Mouse (Mus musculus): ENCODE measurements at regions not wholly inside any gene's neighbourhood (a gene's known extent, or its start where the extent isn't known, plus 50 kb on each side); places are given as distances from the start of the nearest gene placed in this dataset.

DNA sequence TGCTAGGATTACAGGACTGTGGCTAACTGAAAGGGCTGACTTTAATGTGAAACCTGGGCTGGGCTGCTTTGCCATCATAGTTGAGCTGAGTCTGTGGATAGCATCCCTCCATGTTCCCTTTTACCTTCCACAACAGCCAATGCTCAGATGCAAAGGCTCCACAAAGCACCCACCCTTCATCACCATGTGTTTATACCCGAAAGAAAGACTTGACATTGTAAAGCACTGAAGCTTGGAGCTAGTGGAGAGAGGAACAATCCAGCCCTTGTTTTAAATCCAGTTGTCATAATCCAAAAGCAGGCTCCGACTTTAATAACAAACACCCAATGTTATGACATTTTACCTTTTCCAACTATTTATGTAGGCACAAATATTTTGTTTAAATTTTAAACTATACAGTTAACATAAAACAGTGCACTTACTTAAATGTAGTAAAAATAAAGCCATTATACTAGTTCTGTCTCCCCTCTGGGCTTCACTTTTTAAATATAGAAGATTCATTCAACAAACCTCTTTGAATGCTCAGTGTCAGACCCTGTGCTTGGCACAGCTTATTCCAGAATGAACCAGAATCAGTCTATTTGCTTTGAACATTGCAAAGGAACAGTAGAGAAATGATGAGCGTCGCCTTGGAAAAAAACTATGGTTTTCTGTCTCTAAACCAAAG, 98.7 kb upstream of the Lrig1 start:
- TF ChIP-seq CTCF (IDR thresholded peaks at IDR 0.05; ENCODE audit: control insufficient read depth, insufficient read depth, insufficient read length) (no peak), USF1 (IDR thresholded peaks at IDR 0.05; ENCODE audit: low read depth) (no peak), MYOD1 (IDR thresholded peaks at IDR 0.05; ENCODE audit: control insufficient read depth, insufficient read length, low read depth) (no peak), CEBPB (IDR thresholded peaks at IDR 0.05; ENCODE audit: low read depth) (no peak), MAX (IDR thresholded peaks at IDR 0.05) (no peak), MYOG (IDR thresholded peaks at IDR 0.05; ENCODE audit: control insufficient read depth, extremely low read depth, insufficient read length) (no peak), FOSL1 (IDR thresholded peaks at IDR 0.05; ENCODE audit: insufficient read depth, low read length, poor library complexity, severe bottlenecking) (no peak)
